Mouse (Mus musculus) mesoderm, embryonic 11.5 days (tissue): ENCODE results near the gene Spsb1.

ENCODE experiments used
- DNase-seq: peaks from one replicate; pipeline ENCODE4 v3.0.0-alpha.2; 2012; ENCODE audit warnings: low read depth, low spot score

The Spsb1 gene

DNA sequence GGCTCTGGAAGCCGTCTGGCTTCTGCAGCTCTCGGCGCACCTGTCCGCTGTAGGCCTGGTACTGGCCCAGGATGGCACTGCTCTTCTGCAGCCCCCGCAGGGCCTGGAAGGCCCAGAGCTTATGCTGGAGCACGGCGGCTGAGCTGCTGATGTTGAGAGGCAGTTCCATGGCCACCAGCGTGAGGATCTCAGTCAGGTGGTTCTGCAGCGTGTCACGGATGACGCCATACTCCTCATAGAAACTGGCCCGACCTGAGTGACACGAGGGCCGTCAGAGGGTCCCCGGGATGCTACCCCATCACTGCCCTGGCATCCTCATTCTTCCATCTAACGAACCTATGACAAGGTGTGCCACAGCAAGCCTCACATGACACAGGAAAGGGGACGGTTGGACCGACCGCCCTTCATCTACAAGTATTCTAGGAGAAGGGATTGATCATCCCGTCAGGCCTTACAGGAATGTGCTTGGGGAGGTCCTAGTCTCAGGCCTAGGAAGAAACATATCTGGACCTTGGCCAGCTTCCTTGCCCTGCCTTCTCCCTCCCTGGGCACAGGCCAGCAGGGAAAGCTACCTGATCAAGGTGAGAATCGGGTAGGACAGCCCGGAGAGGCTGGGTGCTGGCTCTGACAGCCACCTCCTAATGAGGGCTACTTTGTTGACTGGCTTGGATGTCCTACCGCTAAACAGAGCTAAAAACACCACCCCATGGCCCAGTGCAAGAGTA lies 29.2 kb upstream of the Spsb1 start:
- no peak for DNase-seq

GRCm38 (mm10) chr4:149982154-149982553 lies 27.3 kb upstream of the Spsb1 start:
- DNase-seq, result no peak

DNA sequence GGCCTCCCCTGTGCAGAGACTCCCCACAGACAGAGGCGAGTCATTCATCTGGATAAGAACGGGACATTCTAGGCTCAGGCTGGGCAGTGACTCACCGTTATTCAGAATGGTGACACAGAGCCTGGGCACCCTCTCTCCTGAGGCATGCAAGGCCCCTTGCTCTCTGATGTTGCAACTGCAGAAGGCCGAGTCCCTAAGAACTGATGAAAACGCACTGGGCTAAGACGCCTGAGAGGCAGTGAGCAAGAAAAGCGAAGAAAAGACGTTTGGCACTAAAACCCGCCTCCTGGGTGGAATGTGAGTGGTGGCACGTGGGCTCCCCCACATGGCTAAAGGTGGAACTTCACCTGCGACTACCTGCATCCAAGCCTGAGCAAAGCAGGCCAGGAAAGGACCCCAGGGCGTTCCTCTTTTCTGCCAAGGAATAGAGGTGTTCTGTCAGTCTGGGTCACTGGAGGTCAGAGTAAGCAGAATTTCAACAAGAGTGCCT lies 25.0 kb upstream of the Spsb1 start:
- DNase-seq, result peak; percentile 87

GRCm38 (mm10) chr4:149978820-149979219 lies 24.0 kb upstream of the Spsb1 start:
- DNase-seq, result no peak

GRCm38 (mm10) chr4:149977801-149978544 lies 23.1 kb upstream of the Spsb1 start:
- DNase-seq, result no peak

GRCm38 (mm10) chr4:149977181-149977580 lies 22.3 kb upstream of the Spsb1 start:
- DNase-seq, result no peak

- DNase-seq, result no peak
Observed at GRCm38 (mm10) chr4:149975730-149976254, 20.9 kb upstream of the Spsb1 start.

- no peak for DNase-seq
Observed at GRCm38 (mm10) chr4:149975291-149975690, 20.4 kb upstream of the Spsb1 start.

- DNase-seq, result no peak
Observed at GRCm38 (mm10) chr4:149971393-149971792, 16.6 kb upstream of the Spsb1 start.

DNA sequence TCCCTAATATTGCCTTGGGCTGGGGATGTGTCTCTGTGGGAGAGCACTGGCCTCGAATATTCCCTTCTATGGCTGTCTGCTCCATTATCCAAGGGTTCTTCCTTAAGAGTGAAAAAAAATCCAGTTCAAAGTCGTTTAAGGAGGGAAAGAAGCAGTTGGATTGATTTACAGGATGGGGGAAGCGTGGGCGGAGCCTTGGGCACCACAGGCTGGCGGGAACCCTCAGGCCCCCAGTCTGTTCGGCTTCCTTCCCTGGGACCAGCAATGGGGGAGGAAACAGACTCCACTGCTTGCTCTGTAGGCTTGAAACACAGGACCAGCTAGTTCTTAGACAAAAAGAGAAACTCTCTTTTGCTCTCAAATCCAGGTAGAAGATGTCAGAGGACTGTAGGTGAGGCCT lies 13.7 kb upstream of the Spsb1 start:
- DNase-seq, result no peak

DNA sequence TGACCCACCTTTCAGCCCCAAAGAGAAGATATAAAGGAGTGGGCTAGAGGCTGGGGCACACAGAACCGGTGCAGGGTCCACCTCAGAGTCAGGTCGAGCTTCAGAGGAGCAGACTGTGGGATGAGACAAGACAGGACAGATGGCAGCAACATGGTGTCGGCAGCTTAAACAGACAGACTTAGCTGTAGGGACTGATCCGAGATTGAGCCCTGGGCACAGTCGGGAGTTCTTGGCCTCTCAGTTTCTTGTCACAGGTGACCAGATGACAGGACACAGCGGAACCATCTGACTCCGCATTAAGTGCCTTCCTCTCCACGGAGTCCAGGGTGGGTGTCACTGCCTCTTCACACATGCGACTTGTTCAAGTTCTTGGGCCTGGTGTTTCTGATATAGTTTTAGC lies 12.1 kb upstream of the Spsb1 start:
- DNase-seq, result no peak

DNA sequence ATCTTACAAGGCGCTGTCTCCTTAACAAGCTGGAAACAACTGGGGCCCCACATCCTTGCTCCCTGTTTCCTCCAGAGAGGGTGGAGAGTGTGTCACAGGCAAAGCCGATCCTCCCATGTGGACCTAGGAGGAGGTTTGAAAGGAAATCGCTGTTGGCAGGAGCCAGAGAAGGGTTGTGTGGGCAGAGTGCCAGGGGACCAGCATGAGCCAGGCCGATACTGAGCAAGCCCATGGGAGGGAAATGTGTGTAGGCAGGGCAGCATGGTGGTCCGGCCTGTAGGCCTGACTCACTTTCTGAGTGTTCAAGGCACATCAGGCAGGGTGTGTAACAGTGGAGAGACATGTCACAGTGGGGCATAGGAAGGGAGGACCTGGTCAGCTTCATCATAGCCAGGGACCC lies 11.4 kb upstream of the Spsb1 start:
- DNase-seq, result no peak

DNA sequence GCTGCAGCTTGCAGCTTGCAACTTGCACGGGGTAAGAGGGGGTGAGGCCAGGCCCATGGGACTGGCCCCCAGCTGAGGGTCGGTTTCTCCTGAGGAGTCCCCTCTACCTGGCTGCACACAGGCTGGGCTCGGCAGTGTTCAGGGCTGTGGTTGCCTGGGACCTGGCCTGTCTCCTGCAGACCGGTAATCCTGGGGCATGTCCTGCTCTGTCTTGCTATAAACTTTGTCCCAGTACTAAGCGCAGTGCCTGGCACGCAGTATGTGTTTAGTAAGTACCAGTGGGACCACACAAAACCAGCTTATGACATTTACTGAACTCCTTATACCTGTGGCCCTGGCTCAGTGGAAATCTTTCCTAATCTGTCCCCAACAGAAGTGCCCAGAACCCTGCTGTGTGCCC lies 10.8 kb upstream of the Spsb1 start:
- DNase-seq, result no peak

- no peak for DNase-seq
Observed at GRCm38 (mm10) chr4:149965242-149965641, 10.4 kb upstream of the Spsb1 start.

DNA sequence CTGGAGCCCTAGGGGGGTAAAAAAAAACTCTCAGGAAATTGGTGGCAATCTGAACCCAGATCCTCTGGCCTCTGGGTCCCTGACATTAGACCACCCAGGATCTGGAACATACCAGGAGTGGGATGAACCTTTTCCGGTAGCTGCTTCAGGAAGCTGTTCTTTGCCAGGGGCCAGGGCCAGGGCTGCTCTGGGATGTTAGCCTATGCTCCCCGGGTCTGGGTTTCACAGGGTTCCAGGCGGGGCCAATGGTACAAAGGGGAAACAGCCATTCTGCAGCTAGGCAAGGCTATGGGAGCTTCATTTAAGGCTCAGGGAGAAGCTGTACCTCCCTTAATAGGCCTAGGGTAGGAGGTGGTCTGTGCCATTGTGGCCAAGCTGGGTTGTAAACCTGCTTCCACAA lies 9.9 kb upstream of the Spsb1 start:
- no peak for DNase-seq

DNA sequence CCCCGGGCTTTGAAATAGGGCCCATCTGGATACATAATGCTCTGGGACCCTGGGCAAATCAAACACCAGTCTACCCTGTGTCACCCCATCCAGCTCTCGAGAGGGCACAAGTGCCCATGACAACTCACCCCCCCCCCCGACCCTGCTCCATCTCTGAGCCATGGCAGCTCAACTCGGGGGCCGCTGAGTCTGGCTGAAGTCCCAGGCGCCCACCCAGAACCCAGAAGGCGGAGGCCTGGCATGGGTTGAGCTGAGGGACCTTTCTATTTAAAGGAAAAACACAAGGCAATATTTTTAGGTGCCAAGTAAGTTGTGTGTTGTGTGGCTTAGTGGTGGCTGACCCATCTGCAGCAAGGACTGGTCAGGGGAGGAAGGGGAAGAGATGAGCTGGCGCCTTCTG lies 9.4 kb upstream of the Spsb1 start:
- DNase-seq, result no peak

DNA sequence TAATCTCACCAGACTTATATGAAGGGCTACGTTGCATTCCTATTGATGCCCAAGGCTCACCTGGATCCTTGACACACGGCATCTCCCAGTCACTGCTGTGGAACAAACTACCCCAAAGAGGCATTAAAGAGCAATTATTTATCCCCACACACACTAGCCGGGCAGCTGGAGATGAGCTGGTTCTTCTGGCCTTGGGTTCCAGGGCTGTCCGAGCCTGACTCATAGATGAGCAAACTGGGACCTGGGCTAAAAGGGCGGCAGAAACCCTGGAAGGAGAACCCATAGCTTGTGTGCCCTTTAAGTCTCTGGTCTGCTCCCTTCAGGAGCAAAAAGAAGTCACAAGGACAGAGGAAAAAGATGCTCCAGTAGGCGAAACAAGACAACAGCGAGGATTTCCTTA lies 5.5 kb upstream of the Spsb1 start:
- no peak for DNase-seq

DNA sequence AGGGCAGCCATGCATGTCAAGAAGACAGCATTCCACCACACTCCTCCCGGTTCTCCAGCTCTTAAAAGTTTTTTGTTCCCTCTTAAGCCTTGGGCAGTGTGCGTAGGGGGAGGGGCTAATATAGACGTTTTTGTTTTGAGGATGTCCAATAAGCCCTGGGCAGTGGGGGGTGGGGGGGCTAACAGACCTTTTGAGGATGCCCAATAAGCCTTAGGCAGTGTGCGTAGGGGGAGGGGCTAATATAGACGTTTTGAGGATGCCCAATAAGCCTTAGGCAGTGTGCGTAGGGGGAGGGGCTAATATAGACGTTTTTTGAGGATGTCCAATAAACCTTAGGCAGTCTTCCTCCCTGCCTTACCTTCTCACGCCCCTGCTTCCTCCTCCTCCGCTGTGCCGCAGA lies 5.0 kb upstream of the Spsb1 start:
- no peak for DNase-seq

DNA sequence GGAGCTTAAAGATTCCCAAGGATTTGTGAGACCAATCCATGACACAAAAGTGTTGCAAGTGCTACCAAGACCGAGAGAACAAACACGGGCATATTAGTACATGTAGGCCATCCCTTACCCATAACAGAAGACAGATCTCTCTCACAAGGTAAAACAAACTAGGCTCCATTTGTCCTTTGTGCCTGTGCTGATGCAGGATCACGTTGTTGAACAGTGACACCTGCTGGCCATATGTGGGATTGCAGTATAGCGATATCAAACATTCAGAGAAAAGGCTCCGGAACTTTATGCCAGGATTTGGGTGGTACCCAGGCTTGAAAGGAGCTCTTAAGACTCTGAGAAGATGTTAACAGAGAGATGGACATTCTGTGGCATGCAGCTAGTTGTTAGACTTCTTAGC lies 3.7 kb upstream of the Spsb1 start:
- DNase-seq, result peak; percentile 88

DNA sequence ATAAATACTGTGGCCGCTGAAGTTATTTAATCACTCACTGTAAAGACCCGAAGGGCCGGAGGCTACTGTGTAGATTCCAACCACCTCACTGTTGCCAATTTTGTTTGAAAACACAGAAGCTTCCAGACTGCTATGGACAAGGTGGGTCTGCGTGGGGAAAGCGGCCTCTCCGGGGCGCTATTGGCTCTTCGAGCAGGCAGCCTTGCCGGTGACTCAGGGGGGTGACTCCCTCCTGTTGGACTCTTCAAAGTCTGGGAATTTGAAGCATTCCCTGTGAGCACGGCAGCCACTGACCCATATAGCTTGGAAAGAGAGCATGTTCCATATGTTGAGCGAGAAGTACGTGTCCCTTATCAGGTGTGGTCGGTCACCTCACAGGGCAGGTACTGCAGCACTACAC lies 1.2 kb upstream of the Spsb1 start:
- no peak for DNase-seq

DNA sequence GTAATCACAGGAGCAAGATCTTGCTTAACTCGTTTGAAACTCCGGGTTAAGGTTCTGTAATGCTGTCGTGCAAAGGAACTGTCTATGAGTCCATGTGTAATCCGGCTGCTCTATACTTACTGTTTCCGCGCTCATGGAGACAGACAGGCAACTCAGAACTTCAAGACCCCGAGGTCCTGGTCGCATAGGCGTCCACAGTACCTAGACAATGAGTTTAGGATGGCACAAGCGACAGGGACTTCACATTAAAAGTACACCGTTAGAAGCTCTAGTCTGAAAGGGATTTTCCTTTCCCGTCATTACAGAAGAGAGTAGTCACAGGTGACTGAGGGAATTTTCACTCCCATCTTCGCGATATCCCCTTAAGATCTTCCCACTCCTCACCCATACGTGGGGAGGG lies 788 bp upstream of the Spsb1 start:
- no peak for DNase-seq

DNA sequence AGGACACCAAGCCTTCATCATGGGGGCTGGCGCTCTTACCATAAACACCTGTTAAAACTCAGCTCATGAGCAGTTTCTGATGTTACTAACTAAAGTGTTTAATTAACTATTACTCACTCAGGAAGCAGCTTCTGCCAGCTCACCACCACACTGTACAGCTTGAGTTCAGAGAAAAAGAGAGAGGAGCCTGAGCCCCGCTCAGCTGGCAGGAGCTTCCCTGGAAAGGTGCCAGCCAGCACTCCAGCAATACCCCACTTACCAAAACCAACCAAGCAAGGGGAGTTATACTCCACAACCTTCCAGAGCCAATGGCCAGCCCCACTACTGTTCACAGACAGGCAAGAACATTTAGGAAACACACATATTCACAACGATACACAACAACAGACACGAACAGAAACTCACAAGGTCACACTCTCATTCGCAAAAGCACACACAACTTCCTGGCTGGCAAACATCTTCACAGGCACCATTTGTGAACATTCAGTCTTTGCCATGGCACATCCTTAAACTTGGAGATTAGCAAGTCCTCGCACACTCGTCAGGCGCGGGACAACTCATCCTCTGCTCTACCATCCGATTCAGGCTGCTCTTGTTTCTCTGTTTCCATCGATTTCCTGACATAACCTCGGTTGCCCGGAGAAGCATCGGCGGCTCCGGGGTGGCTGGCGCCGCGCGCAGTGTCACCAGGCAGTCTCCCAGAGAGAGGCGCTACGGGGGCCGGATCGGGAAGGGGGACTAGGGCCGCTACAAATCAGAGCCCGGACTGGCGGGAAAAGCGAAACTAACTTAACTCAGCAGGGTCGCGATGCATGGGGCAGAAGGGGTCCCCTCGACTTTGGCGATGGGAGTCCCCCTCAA lies 992 bp downstream of the Spsb1 start:
- DNase-seq, result no peak
